Mouse (Mus musculus): Measurements from ENCODE around the gene Gm8257.
"Not testable (repeated sequence)": the region's sequence is repeated elsewhere in the genome, so short reads cannot be mapped to it uniquely, and the experiment has no call there.

Gm8257 gene

GRCm38 (mm10) chr14:44706356-44706755, at the start of gene Gm8257:
Gene Gm8257 (minus strand): TSS chr14:44706456.
- not testable (repeated sequence) for DNase-seq (ENCODE audit: low spot score in 2 of 2)

DNA sequence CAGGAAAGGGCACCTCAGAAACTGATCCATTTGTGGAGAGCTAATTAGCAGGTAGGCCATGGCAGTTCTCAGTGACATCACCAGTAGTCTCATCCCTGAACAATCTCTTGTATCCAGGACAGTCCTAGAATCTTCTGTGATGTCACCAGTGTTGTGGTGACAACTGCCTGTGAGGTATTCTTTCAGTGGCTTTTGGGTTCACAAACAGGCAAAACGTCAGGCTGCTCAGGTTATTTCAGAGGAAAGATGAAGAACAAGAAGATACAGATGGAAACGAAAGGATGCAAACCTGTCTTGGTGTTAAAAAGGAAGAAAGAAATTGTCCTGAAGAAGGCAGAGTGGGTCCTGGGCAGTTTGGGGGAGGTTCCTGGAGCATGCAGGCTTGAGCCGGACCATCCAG, 44.0 kb upstream of the Gm8257 start, which contains the start of gene Gm8267:
Gene Gm8267, minus strand, starts transcription at position 101 of the 400 bp plus-strand sequence.
- no peak for DNase-seq (ENCODE audit: low spot score in 2 of 2)

- not testable (repeated sequence) for DNase-seq (ENCODE audit: low spot score in 2 of 2)
Measured at GRCm38 (mm10) chr14:44742789-44743188, 36.5 kb upstream of the Gm8257 start.

GRCm38 (mm10) chr14:44730711-44731110, 24.5 kb upstream of the Gm8257 start:
- not testable (repeated sequence) for DNase-seq (ENCODE audit: low spot score in 2 of 2)

DNA sequence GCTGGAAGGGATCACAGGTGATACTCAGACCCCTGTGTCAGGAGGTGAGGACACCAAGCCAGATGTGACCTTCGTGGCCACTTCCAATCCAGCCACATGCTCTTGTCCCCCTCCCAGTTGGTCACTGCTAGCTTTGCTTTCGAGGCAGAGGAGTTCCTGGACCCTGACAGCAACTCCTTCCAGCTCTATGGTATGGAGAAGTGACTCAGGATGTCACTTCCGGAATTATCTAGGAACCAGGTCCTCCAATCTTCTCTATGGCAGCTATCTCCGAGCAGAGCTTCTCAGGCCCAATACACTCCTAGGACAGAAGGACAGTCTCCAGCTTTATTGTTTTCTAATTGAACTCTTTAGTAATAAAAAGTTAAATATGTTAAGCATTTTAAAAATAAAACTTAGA, 78.5 kb downstream of the Gm8257 start, which contains the start of gene Gm5624:
Gene Gm5624, minus strand, starts transcription at position 202 of the 400 bp plus-strand sequence.
- DNase-seq (ENCODE audit: low spot score in 2 of 2), result not testable (repeated sequence)
